Mouse (Mus musculus) left cerebral cortex, adult 8-10 months (tissue): ENCODE results near the gene Faim2. TPM values are rescaled to one million over a fixed set of nuclear protein-coding genes. Genes with fewer than 3 reads are reported as not detected.

ENCODE experiments used
- DNase-seq, 2 experiments: peaks; one replicate each; pipeline ENCODE4 v3.0.0; 2022; ENCODE audit warnings: low spot score in 2 of 2
- total RNA-seq, 4 experiments: library from RNA; stranded (reverse); gene quantifications; 2 replicates each; pipeline ENCODE4 v1.2.4; 2022

Gene Faim2
- total RNA-seq, 4 experiments from 2014 or later, result 421 to 457 (median 452) TPM

DNA sequence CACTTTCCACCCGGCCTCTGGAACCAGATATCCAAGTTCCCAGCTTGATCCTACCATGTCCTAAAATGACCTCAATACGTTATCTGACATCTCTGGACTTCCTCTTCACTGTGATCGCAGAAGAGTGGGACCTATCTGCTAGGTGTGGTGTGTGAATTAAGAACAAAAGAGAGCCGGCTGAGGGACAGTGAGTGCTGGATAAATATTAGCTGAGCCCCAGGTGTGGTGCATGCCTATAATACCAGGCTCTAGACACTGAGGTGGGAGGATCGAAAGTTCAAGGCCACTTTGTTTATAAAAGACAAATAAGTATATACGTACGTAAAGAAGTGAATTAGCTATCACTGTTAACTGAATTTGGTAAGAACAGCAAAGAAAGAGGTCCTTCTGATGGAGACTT, 18.1 kb downstream of the Faim2 start:
- no peak for DNase-seq

DNA sequence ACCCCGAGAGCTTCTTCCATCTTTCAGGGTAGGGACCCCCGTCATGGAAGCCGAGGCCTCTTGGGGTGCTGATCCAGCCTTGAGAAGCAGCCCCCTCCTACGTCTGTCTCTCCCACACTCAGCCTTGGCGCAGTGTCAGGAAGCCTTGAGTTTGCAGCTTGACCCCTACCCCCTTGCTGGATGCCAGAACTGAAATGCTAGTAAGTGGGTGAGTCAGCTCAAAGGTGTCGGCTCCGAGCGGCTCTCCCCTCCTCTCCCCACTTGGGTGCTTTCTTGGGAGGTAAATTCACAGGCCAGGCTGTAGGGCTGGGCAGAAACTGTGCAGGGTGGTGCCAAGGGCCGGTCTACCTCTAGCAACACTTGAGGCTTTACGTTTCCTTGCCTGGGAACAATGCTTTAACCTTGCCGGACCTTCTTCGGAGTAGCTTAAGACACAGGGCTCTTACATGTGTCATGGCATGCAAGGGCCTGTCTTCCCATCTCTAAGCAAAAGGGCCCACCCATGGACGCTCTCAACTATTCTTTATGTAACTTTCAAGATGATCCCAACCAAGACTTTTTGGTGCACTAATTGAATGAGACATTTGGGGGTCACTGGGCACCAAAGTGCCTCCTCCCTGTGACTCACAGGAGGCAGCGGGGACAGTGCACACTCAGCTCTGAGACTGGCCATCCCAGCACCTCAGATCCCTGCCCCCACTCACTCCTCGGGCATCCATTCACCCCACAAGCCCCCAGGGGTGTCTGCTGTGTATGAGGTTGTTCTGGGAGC, 22.5 kb downstream of the Faim2 start:
- no peak for DNase-seq

DNA sequence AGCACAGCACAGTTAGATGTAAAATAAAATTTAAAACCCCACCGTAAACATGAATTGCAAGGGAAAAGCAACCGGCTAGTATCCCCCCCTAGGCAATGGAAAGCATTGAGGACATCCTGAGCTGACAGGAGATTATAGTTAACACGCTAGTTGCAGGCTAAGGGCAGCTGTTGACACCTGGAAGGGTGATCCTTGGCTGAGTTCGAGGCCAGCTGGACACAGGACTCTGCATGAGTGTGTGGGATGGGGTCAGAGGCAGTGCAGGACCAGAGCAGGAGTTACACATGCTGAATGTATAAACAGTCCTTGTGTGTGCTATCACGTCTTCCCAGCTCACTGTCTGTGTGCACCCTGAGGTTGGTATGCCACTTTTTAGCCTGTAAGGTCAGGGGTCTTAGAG, 24.7 kb downstream of the Faim2 start:
- DNase-seq, result no peak

DNA sequence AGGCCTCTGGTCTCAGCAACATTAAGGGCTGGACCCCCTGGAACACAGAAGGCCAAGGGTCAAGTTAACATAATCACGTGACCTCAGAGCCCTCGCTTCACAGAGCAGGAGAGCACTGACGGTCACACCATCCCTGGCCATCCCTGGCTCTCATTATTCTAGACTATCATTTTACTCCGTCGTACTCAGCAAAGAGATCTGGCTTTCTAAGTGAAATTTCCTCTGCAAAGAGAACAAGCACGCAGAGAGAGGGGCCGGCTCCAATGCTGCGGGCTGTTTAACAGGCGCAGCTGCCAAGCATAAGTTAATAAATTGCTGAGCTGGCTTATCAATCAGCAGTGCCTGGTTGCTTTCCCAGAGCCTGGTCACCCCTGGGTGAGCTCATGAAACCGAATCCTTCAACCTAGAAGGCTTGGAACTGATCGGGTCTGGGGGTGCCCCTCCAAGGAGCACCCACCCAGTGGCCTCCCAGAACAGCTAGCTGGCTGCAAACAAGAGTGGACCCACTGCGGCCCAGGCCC, 25.6 kb downstream of the Faim2 start:
- DNase-seq, result no peak

DNA sequence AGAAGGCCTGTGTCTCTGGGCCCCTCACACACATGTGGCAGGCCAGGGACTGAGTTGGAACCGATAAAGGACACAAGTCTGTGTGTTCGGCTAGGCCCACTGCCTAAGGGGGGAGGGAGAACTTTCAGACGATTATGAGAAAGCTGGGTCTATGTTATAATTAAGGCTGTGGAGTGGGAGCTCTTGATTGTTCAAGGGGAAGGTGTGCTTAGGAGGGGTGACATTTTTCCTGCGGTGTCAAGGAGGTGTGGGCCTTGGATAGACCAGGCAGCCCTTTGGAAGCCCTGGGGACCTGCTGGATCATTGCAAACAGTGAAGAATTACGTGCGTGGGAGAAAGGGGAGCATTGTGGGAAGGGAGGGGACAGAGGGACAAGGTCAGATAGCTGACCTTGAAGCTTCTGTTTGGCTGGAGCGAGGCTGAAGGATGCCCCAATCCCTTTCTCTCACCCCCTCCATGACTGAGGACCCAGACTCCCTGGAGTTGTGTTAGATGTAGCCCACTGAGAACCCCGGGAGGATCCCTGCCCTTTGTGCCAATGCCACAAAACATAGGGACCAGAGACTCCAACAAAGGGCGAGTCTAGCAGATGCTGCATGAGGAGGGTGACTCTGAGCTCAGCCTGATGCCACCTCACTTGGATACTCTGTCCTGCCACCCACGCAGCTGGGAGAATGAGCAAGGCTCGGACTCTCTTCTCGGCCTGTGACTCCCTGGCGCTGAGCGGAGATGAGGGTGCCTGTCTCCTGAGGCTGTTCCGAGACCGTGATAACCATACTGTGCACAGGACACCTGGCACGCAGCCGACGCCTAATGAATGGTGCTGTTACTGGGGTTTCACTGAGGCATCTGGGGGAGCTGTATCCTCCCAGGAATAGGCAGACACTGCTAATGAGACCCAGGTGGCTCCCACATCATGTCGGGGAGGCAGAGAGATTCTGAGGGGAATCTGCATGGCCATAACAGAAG, 26.4 kb downstream of the Faim2 start:
- peak in 1 of 2 experiments; percentile 78 for DNase-seq

DNA sequence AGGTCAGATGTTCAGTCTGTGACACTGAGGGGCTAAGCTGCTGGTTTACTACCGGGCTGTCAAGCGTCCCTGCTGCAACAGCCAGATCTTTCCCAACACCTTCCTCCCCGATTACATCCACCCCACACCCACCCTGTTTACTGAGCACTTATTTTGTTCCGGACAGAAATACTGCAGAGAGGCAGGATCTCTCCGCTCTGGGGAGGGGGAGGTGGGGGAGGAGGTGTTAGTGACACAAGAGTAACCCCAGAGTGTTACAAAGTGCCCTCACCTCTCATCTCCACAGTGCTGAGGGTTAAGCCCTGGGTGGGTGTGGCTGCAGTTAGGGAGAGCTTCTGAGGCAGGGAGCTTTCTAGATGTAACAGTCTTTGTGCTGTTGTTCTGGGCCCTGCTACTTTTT, 27.6 kb downstream of the Faim2 start:
- no peak for DNase-seq

DNA sequence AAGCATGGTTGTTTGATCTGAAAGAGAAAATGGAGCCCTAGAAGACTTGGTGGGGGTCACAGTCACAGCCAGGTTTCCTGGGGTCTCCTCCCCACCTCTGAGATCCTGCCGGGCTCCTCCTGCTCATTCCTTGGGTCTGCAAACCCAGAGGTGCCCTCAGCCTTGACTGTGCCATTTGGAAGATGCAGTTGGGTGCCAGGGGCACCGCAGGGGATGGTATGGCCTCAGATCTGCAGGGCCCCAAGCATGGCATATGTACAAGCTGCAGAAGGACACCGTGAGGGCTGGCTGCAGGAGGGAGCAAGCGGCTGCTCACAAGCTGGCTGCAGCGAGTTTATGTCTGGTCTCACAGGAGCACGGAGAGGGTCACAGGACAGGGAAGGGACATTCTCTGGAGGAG, 28.2 kb downstream of the Faim2 start:
- DNase-seq, result no peak

DNA sequence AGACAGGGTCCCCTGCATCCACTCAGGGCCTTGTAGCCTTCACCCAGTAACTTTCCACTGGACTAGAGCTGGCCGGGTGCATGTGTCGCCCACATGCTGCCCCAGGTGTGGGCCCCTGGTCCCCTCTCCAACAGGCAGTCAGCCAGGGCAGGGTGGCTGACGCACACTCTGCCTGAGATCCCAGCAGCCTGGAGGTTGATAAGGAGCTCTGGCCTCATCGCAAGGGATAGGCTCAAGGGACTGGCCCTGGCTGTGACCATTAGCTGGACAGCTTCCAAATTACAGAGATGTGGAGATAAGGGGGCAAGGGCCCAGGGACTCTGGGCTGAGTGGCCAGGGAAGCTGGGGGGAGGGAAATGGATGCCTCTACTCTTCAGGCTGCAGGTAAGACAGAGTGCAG, 29.2 kb downstream of the Faim2 start:
- DNase-seq, result no peak

DNA sequence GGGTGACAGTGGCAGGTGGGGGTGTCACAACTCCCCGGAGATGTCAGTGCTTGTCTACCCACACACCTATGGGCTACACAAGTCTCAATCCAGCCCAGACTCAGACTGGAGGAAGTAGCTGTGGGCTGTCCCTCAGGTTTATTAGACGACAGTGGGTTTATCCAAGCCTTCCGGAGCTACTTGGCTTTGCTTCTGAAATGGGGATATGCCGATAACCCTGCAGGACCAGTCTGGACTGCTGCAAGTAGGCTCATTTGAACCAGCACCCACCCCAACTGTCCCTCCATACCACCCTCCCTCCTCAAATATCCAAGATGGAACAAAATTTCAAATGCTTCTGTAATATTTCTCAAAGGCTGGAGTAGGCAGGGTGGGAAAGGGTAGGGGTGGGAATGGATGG, 29.6 kb downstream of the Faim2 start:
- DNase-seq, result no peak

DNA sequence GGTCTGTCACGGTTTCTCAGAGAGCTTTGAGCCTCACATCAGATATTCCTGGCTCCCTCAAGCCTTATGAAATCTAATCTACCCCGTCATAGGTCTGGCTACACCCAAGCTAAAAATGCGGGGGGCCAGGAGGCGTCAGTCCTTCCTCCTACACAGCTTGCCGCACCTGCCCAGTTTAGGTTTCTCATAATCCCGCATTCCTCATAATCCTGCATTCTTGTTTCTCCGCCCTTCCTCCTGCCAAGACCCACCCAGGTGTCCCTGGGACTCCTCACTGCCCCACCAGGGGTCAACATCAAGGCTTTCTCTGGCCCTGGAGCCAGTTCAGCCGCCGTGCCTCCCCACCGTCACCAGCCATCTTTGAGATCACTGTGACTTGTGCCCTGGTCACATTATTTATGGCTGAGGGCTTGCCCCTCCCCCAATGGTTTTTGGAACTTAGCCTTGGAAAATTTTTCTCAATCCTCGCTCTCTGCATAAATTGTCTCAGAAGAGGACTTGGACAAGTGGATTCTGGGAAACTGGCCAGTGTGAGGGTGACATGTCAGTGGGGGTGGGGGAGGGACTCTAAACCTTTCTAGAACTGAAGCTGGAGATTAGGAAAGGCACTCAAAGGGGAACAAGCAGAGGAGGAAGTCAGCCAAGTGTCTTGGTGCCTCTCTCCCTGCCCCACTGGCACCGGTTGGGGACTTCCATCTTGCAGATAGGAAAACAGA, 30.3 kb downstream of the Faim2 start:
- DNase-seq, result peak in 1 of 2 experiments; percentile 59

DNA sequence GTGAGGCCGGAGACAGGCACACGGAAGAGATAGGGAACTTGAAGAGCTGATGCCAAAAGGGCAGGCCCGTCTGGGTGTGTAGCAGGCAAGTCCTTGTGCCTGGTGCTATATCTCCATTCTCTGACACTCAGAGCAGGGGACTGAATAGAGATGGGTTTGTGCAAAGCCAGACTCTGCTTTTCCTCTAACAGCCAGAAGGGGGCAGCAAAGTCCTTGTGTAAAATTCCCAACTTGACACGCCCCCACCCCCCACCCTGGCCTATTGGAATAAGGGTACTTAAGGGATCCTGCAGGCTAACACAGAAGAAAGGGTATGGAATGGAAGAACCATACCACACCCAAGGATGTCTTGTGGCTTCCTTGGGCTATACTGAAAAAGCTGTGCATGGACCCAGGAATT, 30.9 kb downstream of the Faim2 start:
- no peak for DNase-seq

DNA sequence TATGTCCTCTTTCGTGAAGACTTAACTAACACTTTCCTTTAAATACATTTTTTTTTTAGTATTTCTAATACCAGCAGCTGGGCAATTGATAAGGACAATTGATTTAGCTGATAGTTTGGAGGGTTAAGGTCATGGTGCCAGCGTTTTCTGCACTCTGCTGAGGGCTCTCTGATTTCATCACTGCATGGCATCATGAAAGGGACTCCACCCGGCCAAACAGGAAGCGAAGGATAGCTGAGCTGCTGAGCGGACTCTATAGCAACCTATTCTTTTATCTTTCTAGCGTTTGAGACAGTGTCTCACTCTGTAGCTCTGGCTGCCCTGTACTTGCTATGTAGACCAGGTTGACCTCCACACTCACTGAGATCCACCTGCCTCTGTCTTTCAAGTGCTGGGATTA, 43.2 kb downstream of the Faim2 start:
- no peak for DNase-seq

DNA sequence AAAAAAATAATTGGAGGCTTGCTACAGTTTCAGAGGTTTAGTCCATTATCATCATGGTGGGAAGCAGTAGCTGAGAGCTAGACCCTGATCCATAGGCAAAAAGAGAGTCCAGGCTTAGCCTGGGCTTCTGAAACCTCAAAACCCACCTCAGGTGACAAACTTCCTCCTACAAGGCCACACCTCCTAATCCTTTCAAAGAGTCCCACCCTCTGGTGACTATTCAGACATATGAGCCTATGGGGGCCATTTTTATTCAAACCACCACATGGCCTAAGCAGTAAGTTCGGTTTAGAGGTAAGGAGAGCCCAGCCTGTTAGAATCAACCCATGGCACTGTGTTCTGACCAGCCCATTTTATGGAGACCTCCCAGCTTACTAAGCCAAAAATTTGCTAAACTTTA, 52.2 kb downstream of the Faim2 start:
- DNase-seq, result no peak

DNA sequence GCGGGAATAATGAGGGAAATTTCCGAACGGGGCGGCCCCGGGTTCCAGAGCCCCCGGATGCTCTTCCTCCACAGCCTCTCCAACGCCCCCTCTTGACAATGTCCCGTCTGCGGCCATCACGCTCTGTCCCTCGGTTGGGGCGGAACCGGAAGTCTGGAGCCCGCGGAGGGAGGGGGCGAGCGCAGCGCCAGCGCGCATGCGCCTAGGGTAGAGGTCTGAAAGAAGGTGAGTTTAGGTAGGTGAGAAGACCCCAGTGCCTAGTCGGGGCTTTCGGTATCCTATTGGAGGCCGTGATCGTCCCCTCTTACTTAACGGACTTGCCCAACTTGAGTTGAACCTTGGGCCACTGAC, 53.4 kb downstream of the Faim2 start, which contains the start of gene Bcdin3d:
Gene Bcdin3d (minus strand): TSS at position 155 of the 351 bp plus-strand sequence.
- peak; percentile 71 to 73 for DNase-seq

DNA sequence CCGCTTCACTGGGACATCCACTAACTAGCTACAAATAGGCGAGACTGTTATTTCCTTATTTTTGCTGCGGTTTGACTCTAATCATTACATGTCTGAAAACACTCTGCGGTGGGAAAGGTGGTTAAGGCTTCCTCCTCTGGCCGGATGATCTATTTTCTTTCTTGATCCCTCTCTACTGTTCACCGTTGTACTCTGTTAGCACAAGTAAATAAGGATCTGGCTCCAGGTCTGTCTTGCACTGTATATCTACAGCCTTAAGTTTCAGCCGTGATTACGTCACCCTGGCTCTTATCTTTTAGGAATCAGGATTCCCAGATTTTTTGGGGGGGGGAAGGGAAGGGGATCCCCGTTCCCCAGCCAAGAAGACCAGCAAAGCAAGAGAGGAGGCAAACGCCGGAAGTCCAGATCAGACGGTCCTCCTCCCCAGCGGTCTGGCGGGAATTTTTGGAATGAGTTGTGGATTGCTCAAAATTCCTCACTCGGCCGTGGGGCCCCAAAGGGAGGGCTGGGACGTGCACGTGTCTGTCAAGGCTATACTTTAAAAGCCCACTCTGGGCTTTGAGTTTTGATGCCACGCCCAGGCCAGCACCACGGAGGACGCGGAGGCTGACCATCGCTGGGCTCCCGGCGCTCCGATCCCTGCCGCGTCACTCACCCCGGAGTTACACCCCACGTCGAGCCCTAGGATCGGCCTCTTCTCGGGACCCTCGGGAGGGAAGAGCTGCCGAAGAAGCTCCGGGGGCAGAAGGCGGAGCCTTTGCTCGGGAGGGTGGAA, 54.0 kb downstream of the Faim2 start:
- DNase-seq, result no peak

DNA sequence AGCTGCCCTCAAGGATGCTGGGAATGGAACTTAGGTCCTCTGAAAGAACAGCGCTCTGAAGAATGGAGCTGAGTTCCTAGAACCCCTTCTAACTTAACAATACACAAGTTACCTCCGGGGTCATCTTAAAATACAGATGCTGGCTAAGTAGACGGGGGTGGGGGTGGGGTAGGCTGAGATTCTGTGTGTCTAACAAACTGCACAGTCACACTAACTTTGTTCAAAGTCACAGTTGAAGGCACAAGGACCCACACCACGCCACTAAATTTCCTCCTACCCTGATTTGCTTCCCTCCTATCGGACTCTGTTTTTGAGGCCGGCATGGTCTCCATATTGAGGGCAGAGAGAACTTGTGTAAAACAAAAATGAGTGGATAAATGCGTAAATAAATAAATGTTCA, 55.0 kb downstream of the Faim2 start:
- no peak for DNase-seq

DNA sequence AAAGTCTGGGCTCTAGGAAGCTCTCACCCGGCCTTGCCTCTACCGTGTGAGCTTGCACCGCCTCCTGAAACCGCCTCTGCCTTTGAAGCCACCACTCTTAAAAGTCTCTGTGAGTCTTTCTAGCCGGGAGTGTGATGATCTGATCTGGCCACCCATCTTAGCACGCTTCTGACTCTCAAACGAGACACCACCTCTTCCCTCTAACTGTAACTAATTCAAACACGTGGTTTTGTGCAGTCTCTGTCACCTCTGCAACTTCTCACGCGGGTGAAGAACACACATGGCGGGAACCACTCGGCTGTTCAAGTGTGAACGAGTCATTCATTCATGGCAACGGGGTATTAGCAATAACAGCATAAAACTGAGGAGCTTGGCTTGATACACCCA, 56.3 kb downstream of the Faim2 start:
- DNase-seq, result no peak

DNA sequence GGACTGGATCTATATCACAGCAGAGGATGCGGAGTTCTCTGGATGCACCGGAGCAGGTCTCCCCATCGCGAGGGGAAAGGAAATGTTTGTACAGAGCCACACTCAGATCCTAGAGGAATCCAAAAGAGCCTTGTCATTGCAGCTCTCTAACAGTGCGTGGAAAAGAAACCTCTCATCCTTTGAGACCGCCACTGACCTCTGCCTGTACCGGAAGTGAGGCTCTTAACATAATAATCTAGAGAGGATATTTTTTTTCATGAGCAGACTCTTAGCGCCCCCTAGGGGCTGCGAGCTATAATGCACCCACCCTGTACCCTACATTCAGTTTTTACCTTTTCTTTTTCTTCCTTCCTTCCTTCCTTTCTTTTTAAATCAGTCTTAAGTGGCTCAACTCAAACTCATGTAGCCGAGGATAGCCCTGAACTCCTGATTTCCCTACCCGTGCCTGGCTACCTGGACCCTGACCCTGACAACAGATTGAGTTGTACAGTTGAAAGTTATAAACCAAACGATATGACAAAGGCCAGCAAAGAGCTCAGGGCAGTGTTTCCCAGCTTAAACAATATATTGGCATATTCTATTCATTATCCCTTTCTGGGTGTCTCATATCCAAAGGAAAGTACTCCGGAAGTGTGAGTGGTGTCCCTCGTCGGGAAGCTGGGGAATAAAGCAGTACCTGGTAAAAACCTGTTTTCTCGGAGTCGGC, 56.8 kb downstream of the Faim2 start:
- DNase-seq, result peak in 1 of 2 experiments; percentile 46

DNA sequence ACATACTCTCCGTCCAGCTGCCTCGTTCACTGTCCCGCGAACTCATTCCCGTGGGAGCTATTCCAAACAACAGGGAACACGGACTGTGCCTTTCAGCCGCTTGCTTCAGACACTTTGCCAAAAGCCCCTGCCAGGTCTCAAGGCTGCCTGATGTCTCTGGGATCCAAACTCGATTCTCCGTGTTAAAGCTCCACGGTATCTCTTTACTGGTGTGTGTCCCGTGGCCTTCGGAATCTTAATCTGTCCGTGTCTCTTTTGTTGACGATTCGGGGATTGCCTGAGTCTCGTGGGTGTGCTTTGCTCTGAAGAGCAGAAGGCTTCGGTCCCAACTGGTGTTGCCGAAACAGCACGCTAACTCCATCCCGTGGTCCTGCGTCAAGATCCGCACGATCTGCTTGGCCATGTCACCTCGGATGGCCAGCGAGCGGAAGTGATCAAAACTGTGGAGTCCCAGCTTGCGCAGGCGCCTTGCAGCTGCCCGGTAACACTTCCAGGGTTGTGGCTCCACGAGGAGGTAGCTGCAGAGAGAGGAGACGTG, 57.7 kb downstream of the Faim2 start:
- DNase-seq, result no peak

DNA sequence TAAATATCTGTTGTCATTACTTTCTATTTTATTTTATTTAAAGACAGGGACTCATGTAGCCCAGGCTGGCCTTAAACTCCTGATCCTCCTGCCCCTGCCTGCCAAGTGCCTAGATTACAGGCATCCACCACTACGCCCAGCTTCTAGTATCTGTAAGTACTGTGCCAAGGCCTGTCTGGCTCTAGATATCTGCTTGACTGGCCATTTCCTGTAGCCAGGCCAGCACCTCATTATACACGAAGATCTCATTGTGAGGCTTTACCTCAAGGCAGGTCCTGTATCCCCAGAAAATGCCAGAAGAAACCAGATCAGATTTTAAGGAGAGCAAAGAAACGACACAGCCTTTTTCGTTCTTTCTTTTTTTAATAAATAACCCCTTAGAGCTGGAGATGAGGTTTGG, 58.2 kb downstream of the Faim2 start:
- no peak for DNase-seq
